Mouse (Mus musculus) embryonic facial prominence, embryonic 13.5 days (tissue): ENCODE measurements around the gene Trpc4. TPM values are rescaled to one million over a fixed set of nuclear protein-coding genes. Genes with fewer than 3 reads are reported as not detected.
A peak's percentile ranks its signal among the peaks of the same experiment; 100 is the strongest.

Experiments used
- ATAC-seq: fragments of 200-750 bp; cut with Nextera tagmentation; 2 replicates; pipeline ENCODE4 v1.8.0; 2017; ENCODE audit warnings: low read depth; ENCODE audit not compliant: insufficient number of reproducible peaks, insufficient read depth, low FRiP score, low TSS enrichment
- H3K27ac ChIP-seq: fragments of 300-500 bp; sonication (generic); 2 replicates; pipeline ENCODE4 v1.5.1; 2015; ENCODE audit warnings: moderate library complexity, mild to moderate bottlenecking, inconsistent platforms
- H3K27me3 ChIP-seq: fragments of 300-500 bp; sonication (generic); 2 replicates; pipeline ENCODE4 v1.6.1; 2015; ENCODE audit warnings: mild to moderate bottlenecking, inconsistent platforms
- H3K36me3 ChIP-seq: fragments of 300-500 bp; sonication (generic); 2 replicates; pipeline ENCODE4 v1.6.1; 2015; ENCODE audit warnings: mild to moderate bottlenecking, inconsistent platforms
- H3K4me1 ChIP-seq: fragments of 300-500 bp; sonication (generic); 2 replicates; pipeline ENCODE4 v1.6.1; 2015; ENCODE audit warnings: inconsistent platforms
- H3K4me2 ChIP-seq: fragments of 300-500 bp; sonication (generic); 2 replicates; pipeline ENCODE4 v1.6.1; 2015; ENCODE audit warnings: moderate library complexity, mild to moderate bottlenecking, inconsistent platforms
- H3K4me3 ChIP-seq: fragments of 300-500 bp; sonication (generic); 2 replicates; pipeline ENCODE4 v1.5.1; 2015; ENCODE audit warnings: mild to moderate bottlenecking, inconsistent platforms
- H3K9ac ChIP-seq: fragments of 300-500 bp; sonication (generic); 2 replicates; pipeline ENCODE4 v1.6.1; 2015; ENCODE audit warnings: mild to moderate bottlenecking, inconsistent platforms
- H3K9me3 ChIP-seq: fragments of 300-500 bp; sonication (generic); 2 replicates; pipeline ENCODE4 v1.6.1; 2016; ENCODE audit warnings: inconsistent platforms
- WGBS: fragments of 180-500 bp; shearing (Covaris S2); methylation state at CpG from one replicate; pipeline ENCODE4 v1.1.7; 2015; ENCODE audit warnings: mixed read lengths; 5-methylcytosine and 5-hydroxymethylcytosine counted together
- polyA plus RNA-seq: library from polyadenylated mRNA; unstranded; fragments of >200 nt; fragmentation: Nextera tagmentation; extraction: Ambion mirVana; gene quantifications from 2 replicates; pipeline ENCODE4 v1.2.1, GENCODE M21; 2015

Gene Trpc4
- polyA plus RNA-seq, 1 experiment from 2014 or later, result 2.1 TPM

DNA sequence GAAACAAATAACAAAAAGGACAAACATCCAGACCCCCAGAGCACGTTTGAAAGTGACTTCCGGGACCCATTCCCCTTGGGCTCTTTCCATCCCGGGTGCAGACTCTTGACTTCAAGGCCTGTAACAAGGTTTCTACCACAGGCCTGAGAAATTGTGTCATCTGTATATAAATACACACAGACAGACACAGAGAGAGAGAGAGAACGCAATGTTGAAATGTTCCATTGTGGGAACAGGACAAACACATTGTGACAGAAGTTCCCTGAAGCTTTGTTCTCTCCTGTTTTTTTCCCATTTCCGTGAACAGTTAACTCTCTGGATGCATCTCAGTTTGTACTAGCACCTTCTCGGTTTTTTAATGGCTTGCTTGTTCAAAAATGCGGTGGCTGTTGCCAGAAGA, 118.8 kb downstream of the Trpc4 start:
- 70% methylated on average over 7 of the region's 7 CpGs for WGBS
- Histone ChIP-seq H3K9me3 (no peaks in the 10 kb centered on the region), H3K4me3 (no peak overlapping the region), H3K9ac (no peak overlapping the region), H3K4me1 (no peaks in the 10 kb centered on the region), H3K4me2 (no peak overlapping the region), H3K27ac (no peak overlapping the region), H3K36me3 (no peaks in the 10 kb centered on the region), H3K27me3 (no peaks in the 10 kb centered on the region)
- no peak for ATAC-seq

DNA sequence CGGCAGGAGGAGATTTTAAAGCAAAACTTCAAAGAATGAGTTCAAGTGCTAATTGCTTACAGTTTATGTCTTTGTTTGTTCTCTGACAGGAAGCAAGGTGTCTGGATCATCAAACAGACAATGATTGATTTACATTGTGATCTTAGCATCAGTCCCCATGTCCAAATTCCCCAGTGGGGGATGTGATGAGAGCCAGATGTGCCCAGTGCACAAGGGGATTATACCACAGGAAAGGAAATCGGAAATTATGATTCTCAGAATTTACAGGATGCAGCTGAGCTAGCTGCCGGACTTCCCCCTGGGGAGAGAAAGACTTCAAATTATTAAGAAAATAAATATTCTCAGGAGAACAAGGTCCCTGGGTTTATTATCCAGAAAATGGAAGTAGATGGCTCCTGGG, 133.9 kb downstream of the Trpc4 start:
- no peak for ATAC-seq
- H3K9me3 ChIP-seq, result no peaks in the 10 kb centered on the region
- H3K27ac ChIP-seq, result no peak overlapping the region
- no peaks in the 10 kb centered on the region for H3K27me3 ChIP-seq
- H3K36me3 ChIP-seq, result no peaks in the 10 kb centered on the region
- 30% methylated on average over 3 of the region's 3 CpGs for WGBS
- H3K4me1 ChIP-seq, result peaks cover 13% of the 10 kb centered on the region
- H3K4me3 ChIP-seq, result no peak overlapping the region
- no peak overlapping the region for H3K4me2 ChIP-seq
- no peak overlapping the region for H3K9ac ChIP-seq

DNA sequence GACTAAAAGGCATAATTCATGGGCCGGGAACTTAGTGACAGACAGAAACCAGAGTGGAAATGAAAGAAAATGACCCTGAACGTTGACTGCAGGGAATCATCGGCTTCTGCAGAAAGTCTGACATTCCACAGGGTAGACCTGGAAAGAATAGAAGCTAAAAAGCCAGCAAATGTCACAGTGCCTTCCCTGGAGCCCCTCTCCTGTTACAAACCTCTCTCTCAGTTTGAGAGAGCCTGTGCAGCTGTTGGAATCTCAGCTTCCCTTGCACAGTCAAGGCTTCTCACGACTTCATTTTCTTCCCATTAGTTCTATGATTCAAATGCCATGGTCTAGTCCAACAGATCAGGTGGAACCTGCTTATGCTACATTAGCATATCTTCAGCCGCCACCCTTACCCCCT, 154.8 kb downstream of the Trpc4 start:
- no peak for ATAC-seq

DNA sequence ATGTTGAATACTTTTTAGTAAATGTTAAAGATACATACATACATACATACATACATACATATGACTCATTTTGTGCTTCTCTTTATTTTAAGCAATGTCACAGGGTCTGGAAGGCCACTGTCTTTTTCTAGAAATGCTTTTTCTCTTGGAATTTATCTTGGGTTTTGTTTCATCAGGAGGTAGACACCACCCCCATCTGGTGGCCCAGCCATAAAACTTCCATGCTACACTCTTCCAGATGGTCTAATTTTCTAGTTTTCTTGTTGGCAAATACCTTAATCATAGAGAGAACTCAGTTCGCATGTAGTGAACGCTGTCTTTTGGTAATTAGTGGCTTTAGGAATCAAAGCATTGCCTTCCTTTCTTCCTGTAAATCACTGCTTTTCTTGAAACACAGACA, 158.2 kb downstream of the Trpc4 start:
- no peaks in the 10 kb centered on the region for H3K36me3 ChIP-seq
- WGBS, result 47% methylated on average over 2 of the region's 2 CpGs

More for the DNA sequence above, 154.8 kb downstream of the Trpc4 start:
- Histone ChIP-seq H3K27me3 (no peaks in the 10 kb centered on the region), H3K27ac (no peak overlapping the region), H3K36me3 (no peaks in the 10 kb centered on the region), H3K4me2 (no peak overlapping the region), H3K4me1 (no peaks in the 10 kb centered on the region), H3K9me3 (no peaks in the 10 kb centered on the region), H3K4me3 (no peak overlapping the region), H3K9ac (no peak overlapping the region)
- 40% methylated on average over 5 of the region's 5 CpGs for WGBS

DNA sequence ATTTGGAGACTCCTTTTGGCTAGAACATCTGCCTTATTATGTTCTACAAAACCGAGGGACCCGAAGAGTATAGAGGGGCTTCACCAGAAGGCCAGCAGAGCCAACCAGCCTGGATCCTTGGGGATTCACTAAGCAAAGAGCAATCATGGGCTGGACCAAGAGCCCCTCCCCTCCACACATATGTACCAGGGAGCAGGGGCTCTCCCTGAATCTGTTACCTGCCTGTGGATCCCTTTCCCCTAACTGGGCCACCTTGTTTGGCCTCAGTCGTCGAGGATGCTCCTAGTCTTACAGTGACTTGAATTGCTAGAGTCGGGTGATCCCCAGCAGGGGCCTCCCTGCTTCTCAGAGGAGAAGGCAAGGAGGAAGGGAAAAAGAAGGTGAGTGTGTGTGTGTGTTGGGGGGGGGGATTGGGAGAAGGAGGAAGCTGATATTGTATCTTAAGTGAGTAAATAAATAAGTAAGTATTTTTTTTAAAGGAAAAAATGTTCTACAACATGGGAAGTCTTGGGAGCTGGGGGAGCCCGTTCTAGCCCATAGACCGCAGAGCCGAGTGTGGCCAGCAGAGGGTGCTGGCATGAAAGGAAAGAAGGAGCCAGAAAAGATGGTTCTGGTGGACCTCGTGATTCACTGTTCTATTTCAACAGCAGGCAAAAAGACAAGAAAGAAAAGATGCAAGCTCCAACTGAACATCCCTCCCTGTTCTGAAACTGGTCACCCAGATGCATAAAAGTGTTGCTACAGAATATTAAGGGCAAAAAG, 197.2 kb downstream of the Trpc4 start:
- no peak for ATAC-seq
- Histone ChIP-seq H3K27me3 (no peaks in the 10 kb centered on the region), H3K4me2 (no peak overlapping the region), H3K4me1 (peaks cover 4% of the 10 kb centered on the region), H3K9ac (no peak overlapping the region), H3K9me3 (no peaks in the 10 kb centered on the region), H3K36me3 (no peaks in the 10 kb centered on the region), H3K4me3 (no peak overlapping the region), H3K27ac (no peak overlapping the region)
- WGBS, result 27% methylated on average over 9 of the region's 9 CpGs

More for the DNA sequence above, 158.2 kb downstream of the Trpc4 start:
- no peak for ATAC-seq
- Histone ChIP-seq H3K27me3 (no peaks in the 10 kb centered on the region), H3K9me3 (no peaks in the 10 kb centered on the region), H3K27ac (no peak overlapping the region), H3K4me2 (no peak overlapping the region), H3K9ac (no peak overlapping the region), H3K4me1 (no peaks in the 10 kb centered on the region), H3K4me3 (no peak overlapping the region)

DNA sequence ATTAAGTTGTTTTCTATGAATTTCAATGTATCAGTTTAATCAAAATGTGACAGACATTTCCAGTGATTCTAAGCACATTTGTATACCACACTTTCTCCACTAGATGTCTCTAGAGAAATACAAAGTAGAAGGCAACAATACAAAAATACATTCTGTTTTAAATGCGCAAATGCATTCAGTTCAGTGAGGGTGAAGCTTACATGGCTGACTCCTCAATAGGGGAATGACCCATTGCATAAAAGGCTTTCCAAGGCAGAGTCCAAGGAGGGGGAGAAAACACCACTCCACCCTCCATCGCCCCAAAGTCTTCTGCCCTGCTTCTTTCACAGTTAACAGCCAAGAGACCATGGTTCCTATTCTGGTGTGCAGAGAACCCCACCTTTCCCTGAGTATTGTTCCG, 201.7 kb downstream of the Trpc4 start:
- Histone ChIP-seq H3K36me3 (no peaks in the 10 kb centered on the region), H3K4me3 (no peak overlapping the region), H3K9me3 (no peaks in the 10 kb centered on the region), H3K4me1 (peaks cover 32% of the 10 kb centered on the region), H3K4me2 (no peak overlapping the region), H3K27me3 (no peaks in the 10 kb centered on the region), H3K9ac (no peak overlapping the region), H3K27ac (no peak overlapping the region)
- no peak for ATAC-seq
- 52% methylated on average over 3 of the region's 3 CpGs for WGBS

DNA sequence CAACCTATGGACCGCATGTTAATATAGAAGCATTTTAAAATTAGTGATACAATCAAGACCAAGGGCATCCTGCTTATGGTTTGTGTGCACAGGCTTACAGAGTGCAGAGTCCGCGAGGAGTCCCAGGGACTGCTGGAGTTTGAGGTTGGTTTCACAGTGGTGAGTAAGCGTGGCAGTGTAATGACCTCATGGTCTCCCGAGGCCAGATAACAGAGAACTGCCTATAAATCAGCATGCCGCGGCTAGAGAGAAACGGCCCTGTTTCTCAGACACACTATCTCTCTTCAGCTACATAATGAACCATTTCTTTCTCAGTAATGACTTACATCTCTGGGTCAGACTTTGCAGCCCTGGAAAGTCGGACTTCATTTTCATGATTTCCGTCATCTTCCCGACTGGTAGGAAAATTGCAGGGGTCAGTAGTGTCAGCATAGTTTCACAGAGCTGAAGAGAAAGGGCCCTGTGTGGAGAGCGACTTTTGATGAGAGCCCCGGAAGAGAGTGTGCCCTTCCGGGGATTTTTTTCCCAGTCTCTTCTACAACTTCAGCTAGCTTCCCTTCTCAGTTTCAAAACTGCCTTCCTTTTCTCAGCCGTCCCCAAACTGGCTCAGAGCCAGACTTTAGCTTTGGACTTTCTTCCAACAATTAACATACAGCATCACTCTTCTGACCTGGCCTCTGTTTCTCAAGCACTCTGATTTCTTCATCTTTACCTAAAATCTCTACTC, 202.8 kb downstream of the Trpc4 start:
- peaks cover 37% of the 10 kb centered on the region for H3K4me1 ChIP-seq
- H3K4me3 ChIP-seq, result no peak overlapping the region
- H3K36me3 ChIP-seq, result no peaks in the 10 kb centered on the region
- ATAC-seq, result 0 out of 2 replicates have a peak, but pooled peaks have one; percentile 64
- no peaks in the 10 kb centered on the region for H3K9me3 ChIP-seq
- no peaks in the 10 kb centered on the region for H3K27me3 ChIP-seq
- H3K9ac ChIP-seq, result no peak overlapping the region
- 31% methylated on average over 15 of the region's 15 CpGs for WGBS
- 0 out of 2 replicates have a peak overlapping the region, but pooled peaks have one; percentile 1 for H3K4me2 ChIP-seq
- no peak overlapping the region for H3K27ac ChIP-seq

DNA sequence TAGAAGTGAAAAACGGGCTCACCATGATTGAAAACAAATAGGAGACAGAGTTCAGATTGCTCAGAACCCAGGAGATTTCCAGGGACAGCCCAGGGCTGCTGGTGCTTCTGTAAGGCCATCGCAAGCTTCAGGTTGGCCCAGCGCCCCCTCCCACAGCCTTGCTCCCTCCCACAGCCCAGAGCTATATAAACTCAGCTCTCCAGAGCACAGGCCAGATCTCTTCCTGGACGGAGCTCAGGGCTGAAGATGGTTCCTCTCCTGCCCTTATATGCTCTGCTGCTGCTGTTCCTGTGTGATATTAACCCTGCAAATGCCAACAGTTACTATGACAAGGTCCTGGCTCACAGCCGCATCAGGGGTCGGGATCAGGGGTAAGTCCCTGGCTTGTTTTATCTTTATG, 205.1 kb downstream of the Trpc4 start, which contains the start of gene Postn:
Gene Postn, plus strand, starts transcription at position 213 of the 400 bp plus-strand sequence.
- Histone ChIP-seq H3K4me3 (peak within 1 kb of the TSS; percentile 42), H3K27ac (peak within 1 kb of the TSS; percentile 88), H3K9ac (peak within 1 kb of the TSS; percentile 69), H3K4me2 (peak within 1 kb of the TSS; percentile 59), H3K9me3 (no peaks in the 10 kb centered on the region), H3K4me1 (peaks cover 41% of the 10 kb centered on the region), H3K27me3 (no peaks in the 10 kb centered on the region), H3K36me3 (peaks cover 8% of the 10 kb centered on the region)
- peak; percentile 76 for ATAC-seq
- 18% methylated on average over 6 of the region's 6 CpGs for WGBS

DNA sequence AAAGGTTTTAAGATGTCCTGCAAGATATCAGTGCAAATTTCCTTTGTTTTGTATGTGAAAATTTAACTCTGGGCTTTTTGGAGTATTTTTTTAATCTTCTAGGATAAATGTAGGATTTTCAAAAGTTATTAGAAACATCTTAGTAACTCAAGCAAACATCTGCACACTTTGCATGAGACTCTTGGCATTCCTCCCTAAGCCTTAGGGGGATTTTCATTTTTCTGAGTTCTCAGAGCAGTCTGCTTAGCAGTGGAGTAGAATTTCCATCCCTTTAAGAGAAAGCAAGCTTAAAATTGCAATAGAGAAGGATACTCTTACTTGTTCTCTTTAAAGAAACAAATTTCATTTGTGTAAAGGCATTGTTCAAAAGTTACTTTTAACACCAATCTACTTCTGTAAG, 205.8 kb downstream of the Trpc4 start:
- Histone ChIP-seq H3K9me3 (no peaks in the 10 kb centered on the region), H3K9ac (peak overlapping the region; percentile 58; the same call in 1 of the 2 replicates), H3K4me2 (peak overlapping the region; percentile 59), H3K27ac (peak overlapping the region; percentile 78), H3K36me3 (peaks cover 14% of the 10 kb centered on the region), H3K4me1 (peaks cover 41% of the 10 kb centered on the region), H3K4me3 (peak overlapping the region; percentile 38), H3K27me3 (no peaks in the 10 kb centered on the region)
- ATAC-seq, result no peak

Other genes with a start within 250 kb of the Trpc4 start
- gene Postn, start 205.1 kb downstream of the Trpc4 start, polyA plus RNA-seq, result 312 and 442 TPM in 2 replicates